Mouse (Mus musculus) c-Kit-positive CD71-positive TER-119-negative erythroid progenitor cells, embryonic 14.5 days (primary cell): ENCODE measurements around the gene Rep15.
A peak's percentile ranks its signal among the peaks of the same experiment; 100 is the strongest.

Experiments used
- DNase-seq: peaks from one replicate; pipeline ENCODE4 v3.0.0-alpha.2; 2013; ENCODE audit warnings: low read depth

Gene Rep15

GRCm38 (mm10) chr6:147030096-147030885, 2.1 kb upstream of the Rep15 start:
- no peak for DNase-seq

DNA sequence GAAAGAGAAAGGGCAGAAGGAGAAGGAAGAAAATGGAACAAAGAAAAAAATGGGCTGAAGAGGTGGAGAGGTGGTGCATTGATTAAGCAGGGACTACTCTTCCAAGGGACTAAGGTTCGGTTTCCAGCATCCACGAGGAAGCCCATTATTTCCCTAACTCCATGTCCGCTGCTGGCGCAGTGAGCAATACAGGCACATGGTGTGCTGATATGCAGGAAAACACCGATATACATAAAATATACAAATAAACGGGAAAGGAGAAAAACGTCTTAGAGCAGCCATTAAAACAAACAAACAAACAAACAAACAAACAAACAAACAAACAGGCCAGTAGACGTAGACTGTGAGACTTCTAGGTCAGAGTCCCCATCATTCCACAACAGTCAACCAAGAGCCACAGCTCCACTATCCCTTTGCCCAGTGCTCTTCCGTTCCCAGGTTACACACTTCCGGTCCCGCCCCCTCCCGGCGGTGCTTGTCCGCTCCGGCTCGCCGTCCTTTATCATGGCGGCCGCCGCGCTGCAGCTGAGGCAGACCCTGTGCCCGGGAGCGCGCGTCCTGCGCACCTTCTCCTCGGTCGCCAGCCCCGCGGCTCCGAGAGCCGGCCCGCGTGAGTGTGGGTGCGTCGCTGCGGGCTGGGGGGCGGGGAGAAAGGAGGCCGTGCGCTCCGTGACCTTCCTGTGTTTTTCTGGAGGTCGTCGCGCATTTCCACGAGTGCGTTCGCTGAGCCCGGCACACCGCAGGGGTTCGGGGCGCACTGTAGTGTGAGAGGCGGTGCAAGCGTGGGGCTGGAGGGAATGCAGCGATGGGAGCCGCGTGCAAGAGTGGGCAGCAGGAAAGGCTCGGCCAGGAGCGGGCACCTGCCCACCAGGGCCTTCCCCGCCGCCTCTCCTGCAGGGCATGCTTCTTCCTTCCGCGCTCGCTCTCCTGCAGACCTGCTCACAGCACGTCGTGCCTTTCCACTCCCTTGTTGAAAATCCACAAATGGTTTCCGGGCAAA, 10.2 kb downstream of the Rep15 start, which contains the start of gene Mrps35:
Mrps35 (plus strand) TSS at position 474 of the 1,000 bp plus-strand sequence.
- peak; percentile 83 for DNase-seq

DNA sequence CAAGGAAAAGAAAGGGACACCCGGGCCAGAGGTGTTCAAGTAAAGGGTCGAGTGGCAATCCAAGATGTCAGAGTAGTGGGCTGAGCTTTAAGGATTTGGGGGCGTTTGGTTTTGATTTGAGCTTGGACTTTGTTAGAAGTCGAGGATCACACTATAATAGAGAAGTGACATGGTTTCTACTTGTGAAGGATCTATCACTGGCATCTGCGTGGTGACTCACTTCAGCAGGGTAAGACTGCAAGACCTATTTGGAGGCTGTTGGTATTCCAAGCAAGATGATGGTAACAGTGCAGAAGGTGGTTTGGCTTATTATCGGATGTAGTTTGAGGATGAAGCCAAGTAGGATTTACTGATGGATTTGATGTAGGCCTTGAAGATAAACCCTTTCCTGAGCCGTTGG, 11.2 kb downstream of the Rep15 start:
- DNase-seq: peak; percentile 17

GRCm38 (mm10) chr6:147049239-147049805, 16.9 kb downstream of the Rep15 start:
- no peak for DNase-seq

DNA sequence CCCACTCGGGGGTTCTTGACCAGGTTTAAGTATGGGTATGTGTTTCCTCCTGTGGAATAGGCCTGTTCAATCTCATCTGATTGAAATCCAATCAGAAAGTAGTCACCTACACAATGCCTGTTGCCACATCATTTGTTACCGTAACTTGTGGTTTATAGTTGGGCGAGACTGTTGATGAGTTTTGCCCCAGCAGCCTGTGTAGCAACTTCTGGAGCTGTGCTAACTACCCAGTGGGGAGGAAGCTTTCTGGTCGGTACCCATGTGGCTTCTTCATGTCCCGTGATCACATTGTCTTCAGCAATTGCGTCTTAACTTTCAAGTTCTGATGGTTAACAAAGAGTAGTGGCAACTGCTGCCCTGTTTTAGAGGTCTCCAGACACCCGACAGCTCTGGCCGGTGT, 19.3 kb downstream of the Rep15 start:
- DNase-seq: no peak

GRCm38 (mm10) chr6:147052440-147052839, 20.1 kb downstream of the Rep15 start:
- DNase-seq: no peak

DNA sequence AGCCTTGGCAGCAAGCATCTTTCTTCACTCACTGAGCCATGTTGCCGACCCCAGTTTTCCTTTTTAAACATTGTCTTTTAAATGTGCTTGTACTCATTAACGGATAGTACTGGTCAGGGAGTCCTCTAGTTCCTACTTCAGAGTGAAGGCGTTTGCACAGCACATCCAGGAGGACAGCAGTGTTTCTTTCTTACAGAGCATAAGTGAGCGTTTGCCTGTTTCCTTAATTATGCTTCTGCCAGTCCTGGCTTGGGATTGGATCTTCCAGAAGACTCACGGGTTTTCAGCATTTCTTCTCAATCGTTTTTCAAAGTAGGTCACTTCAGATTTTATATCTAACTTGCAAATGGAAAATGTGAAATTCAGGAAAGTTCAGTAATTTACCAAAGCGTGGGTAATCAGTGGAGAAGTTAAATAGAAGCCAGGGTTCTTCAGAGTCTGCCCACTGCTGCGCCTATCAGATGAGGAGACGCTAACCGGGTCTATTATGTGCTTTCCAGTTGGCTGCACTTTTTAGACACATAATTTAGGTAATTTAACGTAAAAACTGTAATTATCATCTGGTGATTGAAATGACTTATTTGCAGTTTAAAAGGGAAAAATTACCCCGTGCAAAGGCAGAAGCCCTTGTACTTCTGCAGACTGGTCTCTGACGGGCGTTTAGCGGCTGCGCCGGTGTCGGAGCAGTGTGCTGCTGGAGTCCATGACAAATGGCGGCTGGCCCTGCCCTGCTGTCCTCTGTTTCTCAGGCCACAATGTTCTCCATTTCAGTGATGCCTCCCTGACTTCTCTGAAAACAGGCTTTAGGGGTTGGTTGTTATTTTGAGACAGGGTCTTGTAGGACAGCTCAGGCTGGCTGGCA, 21.6 kb downstream of the Rep15 start:
- DNase-seq: no peak

- DNase-seq: no peak
These were observed 23.1 kb downstream of the Rep15 start for GRCm38 (mm10) chr6:147055374-147055977.

- no peak for DNase-seq
These were observed 26.9 kb downstream of the Rep15 start for GRCm38 (mm10) chr6:147059326-147059725.

DNA sequence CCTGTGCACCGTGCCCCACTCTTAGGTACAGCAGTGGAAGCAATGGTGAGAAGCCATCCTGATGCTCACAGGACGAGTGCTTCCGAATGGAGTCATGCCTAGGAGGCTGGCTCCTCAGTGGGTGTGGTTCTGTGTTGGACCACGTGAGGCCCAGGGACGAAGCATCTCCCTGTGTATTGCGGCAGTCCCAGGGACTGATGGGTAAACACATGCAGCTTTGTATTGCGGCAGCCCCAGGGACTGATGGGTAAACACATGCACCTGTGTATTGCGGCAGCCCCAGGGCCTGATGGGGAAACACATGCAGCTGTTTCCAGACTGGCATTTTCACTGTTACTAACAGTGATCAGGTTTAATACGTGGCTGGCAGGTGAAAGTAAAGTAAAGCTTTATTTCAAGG, 29.2 kb downstream of the Rep15 start:
- no peak for DNase-seq

DNA sequence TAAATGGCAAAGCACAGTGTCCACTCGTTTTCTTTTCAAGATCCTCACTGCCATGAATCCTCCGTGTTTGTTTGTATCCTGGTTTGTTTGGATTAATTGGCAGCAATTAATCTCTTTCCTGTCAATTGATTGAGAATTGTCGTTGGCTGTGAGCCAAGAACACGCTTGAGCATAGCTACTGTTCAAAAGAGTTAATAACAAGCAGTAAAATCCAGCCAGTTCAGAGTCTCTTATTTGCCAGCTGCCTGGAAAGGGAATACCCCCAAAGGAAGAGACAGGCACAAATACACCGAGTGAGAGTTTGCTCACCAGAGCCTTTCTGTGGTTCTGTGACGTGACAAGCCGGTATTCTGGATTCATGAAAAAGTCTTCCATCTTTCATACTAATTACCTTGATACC, 29.6 kb downstream of the Rep15 start:
- DNase-seq: no peak

DNA sequence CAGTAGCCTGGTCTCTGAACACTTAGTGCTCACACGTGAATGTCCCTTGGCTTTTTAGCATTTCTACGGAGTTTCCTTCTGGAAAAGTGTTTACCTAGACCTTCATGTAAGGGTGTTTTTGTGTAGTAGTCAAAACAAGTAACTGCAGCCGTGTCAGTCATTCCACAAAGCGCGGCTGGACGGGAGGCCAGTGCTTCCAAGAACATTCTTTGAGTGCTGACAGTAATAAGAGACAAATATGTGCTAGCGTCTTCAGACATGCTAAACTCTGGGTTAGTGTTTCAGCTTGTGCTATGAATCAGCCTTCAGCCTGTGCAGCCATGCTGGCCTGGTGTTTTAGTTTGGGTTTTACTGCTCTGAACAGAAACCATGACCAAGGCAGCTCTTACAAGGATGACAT, 30.3 kb downstream of the Rep15 start:
- no peak for DNase-seq

- DNase-seq: no peak
These were observed 32.0 kb downstream of the Rep15 start for GRCm38 (mm10) chr6:147064226-147064943.

DNA sequence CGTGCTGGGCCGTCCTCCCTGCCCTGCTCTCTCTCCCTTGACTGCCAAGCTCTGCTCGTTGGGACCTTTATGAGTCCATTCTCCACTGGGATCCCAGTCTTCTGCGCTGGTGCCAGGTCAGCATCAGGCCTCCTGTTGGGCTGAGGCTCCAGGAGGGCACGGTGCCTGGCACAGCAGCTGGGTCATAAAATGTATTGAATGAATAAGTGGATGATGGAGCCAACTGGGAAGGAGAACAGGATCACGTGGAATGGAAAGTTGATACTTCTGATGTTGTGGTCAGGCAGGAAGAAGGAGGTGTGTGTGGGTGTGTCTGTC, 32.5 kb downstream of the Rep15 start:
- DNase-seq: no peak

GRCm38 (mm10) chr6:147075808-147076387, 43.5 kb downstream of the Rep15 start:
- DNase-seq: no peak

DNA sequence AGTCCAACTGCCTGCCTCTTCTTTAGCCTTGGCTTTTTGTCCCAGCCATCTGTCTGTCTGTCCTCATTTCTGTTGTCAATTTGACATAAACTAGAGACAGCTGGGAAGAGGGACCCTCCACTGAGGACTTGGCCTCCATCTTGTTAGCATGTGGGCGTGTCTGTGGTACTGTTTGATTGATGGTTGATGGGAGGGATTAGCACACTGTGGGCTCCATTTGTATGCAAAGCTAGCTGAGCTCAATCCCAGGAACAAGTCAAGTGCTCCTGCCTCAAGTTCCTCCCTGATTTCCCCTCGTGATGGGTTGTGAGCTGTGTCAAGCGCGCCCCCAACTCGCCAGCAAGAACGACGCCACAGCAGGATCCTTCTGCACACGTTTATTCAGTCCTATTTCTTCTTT, 44.5 kb downstream of the Rep15 start:
- DNase-seq: no peak

DNA sequence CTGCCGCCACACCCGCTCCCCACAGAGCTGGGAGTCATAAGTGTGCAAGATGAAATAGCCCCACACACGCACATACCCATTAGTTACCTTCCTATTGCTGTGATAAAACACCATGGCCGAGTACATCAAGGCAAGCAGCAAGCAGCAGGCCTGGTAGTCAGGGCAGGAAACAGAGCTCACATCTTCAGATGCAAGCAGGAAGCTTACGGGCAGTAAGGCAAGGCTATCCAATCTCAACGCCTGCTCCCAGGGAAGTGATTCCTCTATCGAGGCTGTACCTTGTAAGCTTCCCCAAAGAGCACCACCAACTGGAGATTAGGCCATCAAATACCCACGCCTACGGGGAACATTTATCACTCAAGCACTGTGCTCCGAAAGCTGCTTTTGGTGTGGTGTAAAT, 47.5 kb downstream of the Rep15 start:
- no peak for DNase-seq
